Mouse (Mus musculus): ENCODE data around the gene Med13. TPM values are rescaled to one million over a fixed set of nuclear protein-coding genes. Genes with fewer than 3 reads are reported as not detected.
"Not testable (repeated sequence)": the region's sequence is repeated elsewhere in the genome, so short reads cannot be mapped to it uniquely, and the experiment has no call there.

The Med13 gene
- total RNA-seq, 2 experiments from 2014 or later: 47.4 to 55.2 TPM

DNA sequence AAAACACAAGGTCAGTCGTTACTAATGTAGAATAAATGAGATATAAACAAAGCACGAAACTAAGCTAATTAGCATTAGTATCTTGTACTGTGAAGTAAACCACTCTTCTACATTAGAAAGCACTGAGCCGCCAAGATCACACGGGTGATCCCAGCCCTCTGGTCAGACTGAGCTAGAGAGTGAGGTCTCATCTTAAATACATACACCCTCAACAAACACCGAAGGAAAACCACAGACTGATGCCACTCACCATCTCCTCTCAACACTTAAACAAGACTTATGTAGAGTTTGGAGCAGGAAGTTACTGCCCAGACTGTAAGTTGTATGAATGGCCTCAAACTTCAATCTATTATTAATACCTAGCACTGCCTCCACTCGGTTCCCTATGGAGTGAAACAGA, 47.1 kb downstream of the Med13 start:
- no peak for DNase-seq

DNA sequence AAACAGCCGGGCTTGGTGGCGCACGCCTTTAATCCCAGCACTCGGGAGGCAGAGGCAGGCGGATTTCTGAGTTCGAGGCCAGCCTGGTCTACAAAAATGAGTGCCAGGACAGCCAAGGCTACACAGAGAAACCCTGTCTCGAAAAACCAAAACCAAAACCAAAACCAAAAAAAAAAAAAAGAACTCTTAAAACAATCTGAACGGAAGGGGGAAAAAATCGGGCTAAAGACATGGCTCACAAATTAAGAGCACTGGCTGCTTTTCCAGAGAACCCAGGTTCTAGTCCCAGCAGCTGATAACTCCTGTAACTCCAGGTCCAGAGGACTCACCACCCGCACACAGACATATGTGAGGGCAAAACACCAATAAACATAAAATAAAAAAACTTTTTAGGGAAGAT, 65.2 kb downstream of the Med13 start:
- DNase-seq: not testable (repeated sequence)

DNA sequence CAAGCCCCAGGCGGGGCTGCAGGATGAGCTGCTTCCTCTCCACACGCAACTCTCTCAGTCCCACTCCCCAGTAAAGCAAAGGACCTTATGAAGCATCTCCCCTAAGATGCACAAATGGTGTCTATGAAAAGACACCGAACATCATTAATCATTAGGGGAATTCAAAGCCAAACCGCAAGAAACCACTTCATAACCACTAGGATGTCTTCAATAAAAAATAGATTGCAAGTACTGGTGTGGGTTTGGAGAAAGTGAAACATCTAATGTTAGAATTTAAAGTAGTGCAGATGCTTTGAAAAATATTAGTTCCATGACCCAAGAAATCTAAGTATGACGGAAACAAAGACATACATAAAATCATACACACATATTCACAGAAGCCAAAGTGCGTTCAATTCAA, 65.7 kb downstream of the Med13 start:
- DNase-seq: no peak

GRCm38 (mm10) chr11:86285729-86286128, 71.7 kb downstream of the Med13 start:
- DNase-seq: peak; percentile 31 to 48

GRCm38 (mm10) chr11:86278442-86279102, 78.8 kb downstream of the Med13 start:
- no peak for DNase-seq

GRCm38 (mm10) chr11:86257460-86258076, 99.8 kb downstream of the Med13 start, which contains the start of gene Ints2:
Gene Ints2, minus strand, starts transcription at chr11:86257575.
- DNase-seq: peak; percentile 96 to 98

DNA sequence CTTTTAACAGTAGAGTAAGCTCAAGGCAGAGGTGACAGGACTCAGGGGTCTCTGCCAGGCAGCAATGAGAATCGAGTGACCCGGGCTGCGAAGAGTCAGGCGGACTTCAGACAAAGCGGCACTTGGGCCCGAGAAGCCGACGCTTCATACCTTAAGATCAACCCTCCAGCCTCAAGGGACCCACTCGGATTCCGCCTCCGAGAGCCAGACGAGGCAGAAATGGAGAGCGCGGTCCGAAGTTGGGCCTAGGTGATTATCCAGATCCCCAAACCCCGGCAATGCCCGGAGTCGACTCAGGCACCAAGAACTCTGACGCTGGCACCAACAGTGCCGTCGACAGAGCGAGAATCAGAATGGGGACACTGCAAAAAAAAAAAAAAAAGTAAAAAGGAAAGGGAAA, 100.3 kb downstream of the Med13 start:
- no peak for DNase-seq

GRCm38 (mm10) chr11:86253342-86253741, 104.1 kb downstream of the Med13 start:
- no peak for DNase-seq

DNA sequence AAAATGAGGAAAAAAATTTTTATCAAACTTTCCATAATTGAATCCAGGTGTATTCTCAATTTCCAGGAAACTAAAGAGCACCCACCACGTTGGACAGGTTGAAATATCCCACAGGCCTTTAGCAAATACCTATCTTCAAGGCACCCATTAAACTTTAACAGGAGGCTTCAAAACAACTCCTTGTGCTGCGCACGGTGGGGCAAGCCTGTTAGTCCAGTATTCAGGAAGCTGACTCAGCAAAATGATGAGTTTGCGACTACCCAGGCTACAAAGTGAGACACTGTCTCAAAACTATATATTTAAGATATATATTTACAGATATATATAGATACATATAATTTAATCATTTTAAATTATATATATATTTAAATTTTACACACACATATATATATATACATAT, 125.0 kb downstream of the Med13 start:
- DNase-seq: no peak

DNA sequence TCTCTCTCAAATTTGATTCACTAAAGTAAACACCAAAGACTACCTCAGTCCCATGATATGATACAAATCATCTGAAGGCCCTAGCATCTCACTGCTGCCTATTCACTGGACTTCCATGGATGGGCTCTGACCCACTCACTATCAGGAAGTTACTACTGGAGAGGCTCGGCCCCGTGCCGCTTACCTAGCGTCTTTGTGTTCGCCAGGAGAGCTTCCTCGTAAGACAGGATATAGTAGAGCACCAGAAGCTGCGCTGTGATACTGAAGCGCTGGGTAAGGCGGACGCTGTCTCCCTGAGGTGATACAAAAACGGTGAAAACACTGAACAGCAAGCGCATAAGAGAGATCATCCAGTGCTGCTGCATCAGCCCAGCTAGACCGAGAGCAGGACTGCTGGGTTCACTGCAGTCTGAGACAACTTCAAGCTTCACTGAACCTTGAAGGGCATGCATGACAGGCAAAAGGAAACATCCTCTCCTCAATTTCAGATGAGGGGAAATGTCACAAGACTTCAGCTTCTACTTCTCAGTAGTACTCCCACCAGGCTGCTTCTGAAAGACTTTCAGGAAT, 125.5 kb downstream of the Med13 start:
- DNase-seq: no peak

DNA sequence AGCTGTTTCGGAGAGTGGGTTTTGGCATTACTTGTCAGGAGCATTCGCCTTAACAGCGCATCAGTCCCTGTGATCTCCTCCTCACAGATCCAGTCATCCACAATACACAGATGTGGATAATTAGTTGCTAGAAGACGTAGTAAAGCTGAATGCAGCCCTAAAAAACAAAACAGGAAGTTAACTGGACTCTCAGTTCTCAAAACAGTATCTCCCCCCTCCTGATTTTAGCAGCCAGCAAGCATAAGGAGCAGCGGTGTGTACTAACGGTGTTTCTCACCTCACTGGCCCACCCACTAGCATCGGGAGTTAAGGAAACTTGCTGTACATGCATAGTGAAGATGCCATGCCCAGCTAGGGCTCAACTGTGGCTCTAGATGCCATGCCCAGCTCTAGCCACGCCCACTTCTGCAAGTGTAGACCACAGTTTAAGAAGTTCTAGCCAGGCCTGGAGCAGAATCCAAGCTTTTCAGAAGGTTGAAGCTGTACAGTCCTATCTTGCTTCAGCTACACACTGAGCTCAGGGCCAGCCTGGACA, 130.7 kb downstream of the Med13 start:
- DNase-seq: no peak

DNA sequence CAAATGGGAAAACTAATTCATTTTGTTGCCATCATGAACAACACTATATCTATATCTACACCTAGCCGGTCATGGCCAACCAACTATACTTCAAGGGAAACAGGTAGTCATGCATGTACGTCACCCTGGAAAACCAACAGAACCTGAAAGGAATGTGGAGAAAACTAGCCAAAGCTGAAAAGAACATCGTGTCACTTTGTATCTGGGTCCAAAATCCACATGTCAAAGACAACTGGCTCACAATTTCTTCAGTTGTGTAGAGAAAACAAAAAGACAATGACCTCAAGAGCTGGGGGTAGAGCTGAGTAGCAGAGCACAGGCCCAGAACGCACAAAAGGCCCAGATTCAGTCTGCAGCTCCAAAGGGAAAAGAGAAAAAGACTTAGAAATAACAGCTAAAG, 131.6 kb downstream of the Med13 start:
- no peak for DNase-seq

Other genes starting within 250 kb of the Med13 start
- gene Brip1, start 156.4 kb downstream of the Med13 start, total RNA-seq (2021): 1 to 10 TPM; 1.3 to 2.0 TPM
- gene Ints2, start 100.0 kb downstream of the Med13 start, total RNA-seq (2021): 10 to 100 TPM; 17.8 to 26.7 TPM
- 10 to 100 TPM; 36.7 to 41.9 TPM for gene Rnft1, start 127.1 kb upstream of the Med13 start, total RNA-seq (2021)
- 10 to 100 TPM; 36.8 to 44.8 TPM for gene Rps6kb1, start 187.2 kb upstream of the Med13 start, total RNA-seq (2021)
- 1 to 10 TPM; 8.8 to 9.3 TPM for gene Tubd1, start 187.4 kb upstream of the Med13 start, total RNA-seq (2021)

Data from adrenal gland, postnatal 36 days (tissue).